Mouse (Mus musculus): ENCODE data around the gene Mob3a. TPM values are rescaled to one million over a fixed set of nuclear protein-coding genes. Genes with fewer than 3 reads are reported as not detected.

Mob3a gene
- polyA plus RNA-seq, 1 experiment from 2014 or later: 38.9 TPM

DNA sequence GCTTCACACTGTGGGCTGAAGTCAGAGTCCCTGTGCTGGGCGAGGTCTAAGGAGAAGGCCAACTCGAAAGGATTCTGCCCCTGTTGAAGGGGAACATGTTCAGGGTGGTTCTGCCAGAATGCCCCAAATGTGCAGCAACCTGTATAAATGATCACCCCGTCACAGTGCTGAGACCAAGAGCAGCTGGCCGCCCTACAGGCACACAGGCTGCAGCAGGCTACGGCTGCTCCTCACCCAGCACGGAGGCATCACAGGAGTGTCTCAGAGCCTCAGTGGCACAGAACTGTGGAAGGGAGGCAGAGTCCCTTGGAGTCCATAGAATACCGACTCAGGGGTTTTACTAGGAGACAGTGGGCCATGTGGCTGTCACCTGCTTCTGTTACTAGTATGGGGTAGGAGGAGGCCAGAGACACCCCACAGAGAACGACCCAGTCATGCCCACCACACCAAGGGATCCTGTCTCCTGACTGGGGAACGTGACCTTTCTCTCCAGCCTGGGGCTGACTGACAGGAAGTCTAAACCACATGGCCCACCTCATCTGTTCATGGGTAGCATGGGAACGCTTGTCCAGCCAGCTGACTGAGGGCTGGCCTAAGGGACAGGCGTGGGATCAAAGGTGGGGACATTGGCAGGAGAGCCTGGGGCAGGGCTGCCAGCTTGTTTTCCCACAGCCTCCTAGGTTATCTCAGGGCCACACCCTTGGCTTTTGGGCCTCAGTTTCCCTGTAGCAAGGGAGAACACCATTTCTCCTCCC, 29.7 kb downstream of the Mob3a start:
- no peak overlapping the region for H3K4me3 ChIP-seq (ENCODE audit: low read depth, low read length)
- H3K9me3 ChIP-seq (replicated peaks; ENCODE audit: control insufficient read depth, low read length): no peaks in the 10 kb centered on the region
- WGBS (ENCODE audit: insufficient replicate concordance): 84% methylated on average over 11 of the region's 11 CpGs
- no peak overlapping the region; the same call in 1 of the 2 replicates for H3K9ac ChIP-seq (ENCODE audit: low read depth, low read length)
- no peak overlapping the region for H3K27ac ChIP-seq (ENCODE audit: low read depth, low read length)
- no peak overlapping the region for H3K4me2 ChIP-seq
- peaks cover 29% of the 10 kb centered on the region for H3K4me1 ChIP-seq (ENCODE audit: control insufficient read depth, insufficient read depth, low read length)
- ATAC-seq (replicated peaks; ENCODE audit: insufficient number of reproducible peaks, low FRiP score, low TSS enrichment): no peak
- peaks cover 37% of the 10 kb centered on the region for H3K36me3 ChIP-seq (ENCODE audit: control insufficient read depth, insufficient read depth, low read length)
- H3K27me3 ChIP-seq (ENCODE audit: control insufficient read depth, insufficient read depth, low read length): no peaks in the 10 kb centered on the region

DNA sequence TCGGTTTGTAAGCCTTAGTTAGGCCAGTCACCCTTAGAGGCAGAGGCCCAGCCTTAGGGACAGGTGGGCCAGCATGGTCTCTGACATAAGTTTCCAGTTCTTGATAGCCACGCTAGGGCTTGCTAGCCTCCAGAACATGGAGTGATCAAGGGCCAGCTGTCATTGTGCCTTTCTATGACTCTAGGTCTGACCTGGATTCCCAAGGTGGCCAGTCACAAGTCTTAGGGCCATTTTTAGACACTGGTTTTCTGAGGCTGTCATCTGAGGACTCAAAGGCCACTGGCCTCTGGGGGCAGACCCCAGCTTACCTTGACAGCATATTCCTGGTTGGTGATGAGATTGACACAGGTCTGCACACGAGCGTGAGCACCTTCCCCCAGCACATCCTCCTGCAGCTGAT, 30.5 kb downstream of the Mob3a start:
- WGBS (ENCODE audit: insufficient replicate concordance): 86% methylated on average over 4 of the region's 4 CpGs
- peaks cover 44% of the 10 kb centered on the region for H3K36me3 ChIP-seq (ENCODE audit: control insufficient read depth, insufficient read depth, low read length)
- H3K4me2 ChIP-seq: no peak overlapping the region
- no peak overlapping the region for H3K4me3 ChIP-seq (ENCODE audit: low read depth, low read length)
- no peak overlapping the region for H3K9ac ChIP-seq (ENCODE audit: low read depth, low read length)
- H3K27ac ChIP-seq (ENCODE audit: low read depth, low read length): no peak overlapping the region
- H3K9me3 ChIP-seq (replicated peaks; ENCODE audit: control insufficient read depth, low read length): no peaks in the 10 kb centered on the region
- peaks cover 28% of the 10 kb centered on the region for H3K4me1 ChIP-seq (ENCODE audit: control insufficient read depth, insufficient read depth, low read length)
- no peak for ATAC-seq (replicated peaks; ENCODE audit: insufficient number of reproducible peaks, low FRiP score, low TSS enrichment)
- H3K27me3 ChIP-seq (ENCODE audit: control insufficient read depth, insufficient read depth, low read length): no peaks in the 10 kb centered on the region

DNA sequence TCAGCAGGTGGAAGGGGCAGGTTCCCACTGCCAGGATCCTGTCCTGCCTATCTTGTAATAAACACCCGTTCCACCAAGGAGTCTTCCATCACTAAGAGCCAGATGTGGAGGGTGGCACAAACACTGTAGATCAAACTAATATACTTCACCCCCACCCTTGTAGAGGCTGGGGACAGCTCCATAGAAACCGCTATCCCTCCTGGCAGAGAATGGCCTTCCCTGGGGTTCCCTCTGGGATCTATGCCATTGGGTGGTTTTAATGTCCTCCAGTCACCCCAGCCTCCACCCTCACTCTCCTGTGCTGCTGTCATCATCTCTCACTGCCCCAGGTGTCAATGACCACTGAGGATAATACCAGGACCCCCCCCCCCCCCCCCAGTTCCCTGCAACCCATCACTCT, 31.2 kb downstream of the Mob3a start:
- ATAC-seq (replicated peaks; ENCODE audit: insufficient number of reproducible peaks, low FRiP score, low TSS enrichment): no peak
- H3K27ac ChIP-seq (ENCODE audit: low read depth, low read length): no peak overlapping the region

DNA sequence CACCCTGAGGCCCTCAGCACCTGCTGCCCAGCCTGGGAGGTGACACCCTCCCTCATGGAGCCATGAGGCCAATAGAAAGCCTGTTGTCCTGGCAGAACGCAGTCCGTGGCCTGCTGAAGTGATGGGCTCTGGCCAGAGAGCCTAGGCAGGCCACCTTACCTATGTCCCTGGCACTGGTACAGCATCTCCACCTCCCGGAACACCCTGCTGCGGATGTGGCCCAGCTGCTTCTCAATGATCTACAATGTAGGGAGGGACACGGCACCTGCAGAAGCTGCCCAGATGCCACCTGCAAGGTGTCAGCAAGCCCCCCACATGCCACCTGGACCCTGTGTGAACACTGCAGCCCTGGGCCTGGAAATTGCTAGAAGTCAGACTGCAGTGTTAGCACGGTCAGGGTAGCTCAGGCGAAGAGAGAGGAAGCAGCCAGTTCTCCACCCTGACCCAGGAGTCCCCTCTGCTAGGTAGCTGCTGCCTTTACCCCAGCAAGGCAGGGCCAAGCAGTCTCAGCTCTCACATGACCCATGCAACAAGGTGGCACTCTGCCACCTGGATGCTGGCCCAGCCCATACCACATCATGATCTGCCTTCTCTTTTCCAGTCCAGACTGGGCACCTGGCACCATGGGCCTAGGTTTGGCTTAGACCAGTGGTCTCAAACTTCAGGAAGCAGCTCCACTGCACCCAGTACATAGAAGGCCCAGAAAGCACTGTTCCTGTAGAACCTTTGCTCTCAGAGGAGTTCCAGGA, 31.9 kb downstream of the Mob3a start:
- Histone ChIP-seq H3K27ac (ENCODE audit: low read depth, low read length) (no peak overlapping the region), H3K36me3 (ENCODE audit: control insufficient read depth, insufficient read depth, low read length) (peaks cover 47% of the 10 kb centered on the region), H3K4me3 (ENCODE audit: low read depth, low read length) (no peak overlapping the region), H3K4me1 (ENCODE audit: control insufficient read depth, insufficient read depth, low read length) (peaks cover 38% of the 10 kb centered on the region), H3K4me2 (no peak overlapping the region), H3K9ac (ENCODE audit: low read depth, low read length) (no peak overlapping the region), H3K9me3 (replicated peaks; ENCODE audit: control insufficient read depth, low read length) (no peaks in the 10 kb centered on the region), H3K27me3 (ENCODE audit: control insufficient read depth, insufficient read depth, low read length) (no peaks in the 10 kb centered on the region)
- 96% methylated on average over 7 of the region's 7 CpGs for WGBS (ENCODE audit: insufficient replicate concordance)
- ATAC-seq (replicated peaks; ENCODE audit: insufficient number of reproducible peaks, low FRiP score, low TSS enrichment): no peak

More for the DNA sequence above, 31.2 kb downstream of the Mob3a start:
- Histone ChIP-seq H3K36me3 (ENCODE audit: control insufficient read depth, insufficient read depth, low read length) (peaks cover 47% of the 10 kb centered on the region), H3K9ac (ENCODE audit: low read depth, low read length) (no peak overlapping the region), H3K4me1 (ENCODE audit: control insufficient read depth, insufficient read depth, low read length) (peaks cover 36% of the 10 kb centered on the region), H3K4me3 (ENCODE audit: low read depth, low read length) (no peak overlapping the region), H3K9me3 (replicated peaks; ENCODE audit: control insufficient read depth, low read length) (no peaks in the 10 kb centered on the region), H3K4me2 (no peak overlapping the region), H3K27me3 (ENCODE audit: control insufficient read depth, insufficient read depth, low read length) (no peaks in the 10 kb centered on the region)
- 96% methylated on average over 2 of the region's 2 CpGs for WGBS (ENCODE audit: insufficient replicate concordance)

DNA sequence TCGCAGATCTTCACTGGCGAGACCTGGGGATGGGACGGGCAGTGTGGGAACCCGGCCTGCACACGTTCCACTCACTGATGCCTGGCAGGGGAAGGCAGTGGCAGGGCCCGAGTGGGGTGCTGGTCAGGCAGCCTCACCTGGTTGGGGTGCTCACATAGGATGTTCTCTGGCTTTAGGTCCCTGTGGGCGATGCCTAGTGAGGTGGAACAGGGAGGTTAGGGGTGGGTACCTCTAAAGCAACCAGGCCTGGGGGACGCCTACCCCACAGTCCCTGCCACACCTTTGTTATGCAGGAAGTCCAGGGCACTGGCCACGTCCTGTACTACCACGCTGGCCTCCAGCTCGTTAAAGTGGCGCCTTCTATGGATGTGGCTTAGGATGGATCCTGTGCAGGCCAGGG, 32.8 kb downstream of the Mob3a start:
- no peaks in the 10 kb centered on the region for H3K27me3 ChIP-seq (ENCODE audit: control insufficient read depth, insufficient read depth, low read length)
- peaks cover 47% of the 10 kb centered on the region for H3K36me3 ChIP-seq (ENCODE audit: control insufficient read depth, insufficient read depth, low read length)
- H3K9me3 ChIP-seq (replicated peaks; ENCODE audit: control insufficient read depth, low read length): no peaks in the 10 kb centered on the region
- H3K4me3 ChIP-seq (ENCODE audit: low read depth, low read length): no peak overlapping the region
- ATAC-seq (replicated peaks; ENCODE audit: insufficient number of reproducible peaks, low FRiP score, low TSS enrichment): no peak
- H3K27ac ChIP-seq (ENCODE audit: low read depth, low read length): no peak overlapping the region
- no peak overlapping the region for H3K9ac ChIP-seq (ENCODE audit: low read depth, low read length)
- no peak overlapping the region for H3K4me2 ChIP-seq
- H3K4me1 ChIP-seq (ENCODE audit: control insufficient read depth, insufficient read depth, low read length): peaks cover 38% of the 10 kb centered on the region
- WGBS (ENCODE audit: insufficient replicate concordance): 93% methylated on average over 12 of the region's 12 CpGs

DNA sequence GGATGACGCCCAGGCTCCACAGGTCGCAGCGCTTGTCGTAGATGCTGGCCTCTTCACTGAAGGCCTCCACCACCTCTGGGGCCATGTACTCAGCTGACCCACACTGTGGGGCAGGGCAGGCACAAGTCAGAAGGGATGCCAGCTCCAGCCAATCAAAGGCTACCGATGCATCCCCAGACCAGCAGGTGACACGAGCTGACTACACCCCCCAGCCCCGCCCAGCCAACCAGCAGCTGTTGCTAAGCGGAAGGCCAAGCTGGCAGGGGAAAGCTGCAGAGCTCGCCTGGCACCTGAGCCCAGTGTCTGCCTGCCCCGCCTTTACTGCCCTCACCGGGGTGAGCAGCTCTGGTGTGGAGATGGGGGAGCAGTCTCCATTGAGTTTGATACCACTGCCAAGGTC, 33.2 kb downstream of the Mob3a start:
- H3K27ac ChIP-seq (ENCODE audit: low read depth, low read length): no peak overlapping the region
- H3K4me1 ChIP-seq (ENCODE audit: control insufficient read depth, insufficient read depth, low read length): peaks cover 38% of the 10 kb centered on the region
- H3K9me3 ChIP-seq (replicated peaks; ENCODE audit: control insufficient read depth, low read length): no peaks in the 10 kb centered on the region
- no peak overlapping the region for H3K4me3 ChIP-seq (ENCODE audit: low read depth, low read length)
- no peak overlapping the region for H3K9ac ChIP-seq (ENCODE audit: low read depth, low read length)
- no peaks in the 10 kb centered on the region for H3K27me3 ChIP-seq (ENCODE audit: control insufficient read depth, insufficient read depth, low read length)
- H3K36me3 ChIP-seq (ENCODE audit: control insufficient read depth, insufficient read depth, low read length): peaks cover 47% of the 10 kb centered on the region
- H3K4me2 ChIP-seq: no peak overlapping the region
- no peak for ATAC-seq (replicated peaks; ENCODE audit: insufficient number of reproducible peaks, low FRiP score, low TSS enrichment)
- 85% methylated on average over 11 of the region's 11 CpGs for WGBS (ENCODE audit: insufficient replicate concordance)

DNA sequence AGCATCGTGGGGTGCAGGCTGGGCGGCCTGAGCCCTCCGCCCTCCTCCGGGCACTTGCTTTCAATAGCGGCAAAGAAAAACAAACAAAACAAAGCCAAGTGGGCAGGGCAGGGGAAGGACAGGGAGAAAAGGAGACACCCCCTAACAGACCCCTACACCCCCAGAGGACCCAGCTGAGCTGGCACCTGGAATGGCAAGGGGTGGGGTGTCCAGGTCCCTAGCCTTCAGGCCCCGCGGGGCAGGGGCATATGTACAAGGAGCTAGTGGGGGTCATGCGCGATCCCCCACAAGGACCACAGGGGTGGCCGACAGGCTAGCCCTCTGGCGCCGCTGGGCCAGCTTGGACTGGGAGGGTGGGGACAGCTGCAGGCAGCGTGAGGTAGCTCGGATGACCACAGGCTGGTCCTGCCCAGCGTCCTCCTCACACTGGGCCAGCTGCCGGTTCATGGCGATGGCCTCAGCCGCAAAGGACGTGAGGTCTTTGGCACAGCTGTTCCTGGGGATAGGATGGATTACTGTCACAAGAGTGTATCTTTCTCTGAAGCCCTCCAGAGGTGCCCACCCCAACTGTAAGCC, 34.9 kb downstream of the Mob3a start:
- H3K9me3 ChIP-seq (replicated peaks; ENCODE audit: control insufficient read depth, low read length): no peaks in the 10 kb centered on the region
- no peak overlapping the region for H3K4me3 ChIP-seq (ENCODE audit: low read depth, low read length)
- H3K9ac ChIP-seq (ENCODE audit: low read depth, low read length): no peak overlapping the region
- no peak for ATAC-seq (replicated peaks; ENCODE audit: insufficient number of reproducible peaks, low FRiP score, low TSS enrichment)
- peaks cover 37% of the 10 kb centered on the region for H3K4me1 ChIP-seq (ENCODE audit: control insufficient read depth, insufficient read depth, low read length)
- H3K36me3 ChIP-seq (ENCODE audit: control insufficient read depth, insufficient read depth, low read length): peaks cover 47% of the 10 kb centered on the region
- H3K27me3 ChIP-seq (ENCODE audit: control insufficient read depth, insufficient read depth, low read length): no peaks in the 10 kb centered on the region
- WGBS (ENCODE audit: insufficient replicate concordance): 81% methylated on average over 19 of the region's 19 CpGs
- no peak overlapping the region for H3K27ac ChIP-seq (ENCODE audit: low read depth, low read length)
- H3K4me2 ChIP-seq: no peak overlapping the region

DNA sequence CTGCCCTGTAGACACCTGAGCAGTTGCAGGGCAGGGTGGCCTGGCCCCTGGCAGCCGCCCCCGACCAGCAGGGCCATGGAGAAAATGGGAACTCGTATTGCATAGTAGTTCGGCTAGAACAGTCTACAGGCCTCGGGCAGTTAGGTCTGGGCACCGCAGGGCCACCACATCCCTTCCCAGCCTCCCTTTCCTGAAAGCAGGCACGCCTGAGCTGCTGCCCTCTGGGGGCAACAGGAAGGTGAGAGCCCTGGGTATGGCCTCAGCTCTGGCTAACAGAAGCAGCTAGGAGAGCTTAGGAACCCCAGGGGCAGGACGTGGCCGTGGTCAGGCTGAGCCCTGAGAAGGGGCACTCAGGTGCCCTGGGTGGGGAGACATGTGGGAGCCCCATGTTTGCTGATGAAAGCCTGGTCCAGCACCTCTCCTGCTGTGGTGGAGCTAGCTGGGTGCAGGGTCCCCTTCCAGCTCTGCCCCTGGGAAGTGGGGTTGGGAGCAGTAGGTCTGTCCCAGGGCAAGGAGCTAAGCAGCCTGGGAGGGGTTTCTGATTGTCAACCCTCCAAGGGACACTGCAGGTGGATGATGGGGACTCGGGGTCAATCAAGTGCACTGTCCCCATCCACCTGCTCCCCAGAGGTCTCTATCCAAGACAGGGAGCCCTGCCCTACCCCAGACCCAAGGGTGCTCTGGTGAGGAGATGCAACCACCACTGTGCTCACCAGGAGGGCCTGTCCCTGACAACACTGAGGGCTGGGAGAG, 35.6 kb downstream of the Mob3a start:
- Histone ChIP-seq H3K27ac (ENCODE audit: low read depth, low read length) (peak overlapping the region; percentile 35; the same call in 1 of the 2 replicates), H3K9ac (ENCODE audit: low read depth, low read length) (0 out of 2 replicates have a peak overlapping the region, but pooled peaks have one; percentile 1), H3K4me1 (ENCODE audit: control insufficient read depth, insufficient read depth, low read length) (peaks cover 33% of the 10 kb centered on the region), H3K4me2 (no peak overlapping the region), H3K27me3 (ENCODE audit: control insufficient read depth, insufficient read depth, low read length) (no peaks in the 10 kb centered on the region), H3K4me3 (ENCODE audit: low read depth, low read length) (no peak overlapping the region), H3K36me3 (ENCODE audit: control insufficient read depth, insufficient read depth, low read length) (peaks cover 44% of the 10 kb centered on the region), H3K9me3 (replicated peaks; ENCODE audit: control insufficient read depth, low read length) (no peaks in the 10 kb centered on the region)
- 77% methylated on average over 10 of the region's 10 CpGs for WGBS (ENCODE audit: insufficient replicate concordance)
- no peak for ATAC-seq (replicated peaks; ENCODE audit: insufficient number of reproducible peaks, low FRiP score, low TSS enrichment)
